Mouse (Mus musculus): ENCODE data around the gene Chrdl2. TPM values are rescaled to one million over a fixed set of nuclear protein-coding genes. Genes with fewer than 3 reads are reported as not detected.
"Not testable (repeated sequence)": the region's sequence is repeated elsewhere in the genome, so short reads cannot be mapped to it uniquely, and the experiment has no call there.

The Chrdl2 gene
- 1.1 and 2.2 TPM in 2 replicates for polyA plus RNA-seq (2015; fragmentation: Nextera tagmentation; extraction: Ambion mirVana)

- peaks cover 9% of the 10 kb centered on the region for H3K4me1 ChIP-seq
- H3K27ac ChIP-seq, result no peak within 1 kb of the TSS
- ATAC-seq (ENCODE audit: insufficient number of reproducible peaks, insufficient read depth, low FRiP score, low TSS enrichment, low read depth), result 0 out of 2 replicates have a peak, but pooled peaks have one; percentile 71
- H3K9ac ChIP-seq, result peak within 1 kb of the TSS; percentile 62
- H3K9me3 ChIP-seq, result no peaks in the 10 kb centered on the region
- under 1% methylated on average over 37 of the region's 44 CpGs for WGBS
- peak within 1 kb of the TSS; percentile 89 for H3K4me2 ChIP-seq
- peak within 1 kb of the TSS; percentile 50 for H3K4me3 ChIP-seq
- H3K36me3 ChIP-seq, result no peaks in the 10 kb centered on the region
- peaks cover 71% of the 10 kb centered on the region for H3K27me3 ChIP-seq
Measured at GRCm38 (mm10) chr7:100005790-100006189, at the start of gene Chrdl2. Chrdl2 (plus strand) TSS chr7:100006172.

- no peak overlapping the region for H3K4me3 ChIP-seq
- ATAC-seq (ENCODE audit: insufficient number of reproducible peaks, insufficient read depth, low FRiP score, low TSS enrichment, low read depth), result no peak
- H3K9ac ChIP-seq, result no peak overlapping the region
- no peaks in the 10 kb centered on the region for H3K4me1 ChIP-seq
- WGBS, result 92% methylated on average over 12 of the region's 12 CpGs
- H3K27ac ChIP-seq, result no peak overlapping the region
- no peaks in the 10 kb centered on the region for H3K27me3 ChIP-seq
- no peaks in the 10 kb centered on the region for H3K9me3 ChIP-seq
- no peak overlapping the region for H3K4me2 ChIP-seq
- H3K36me3 ChIP-seq, result peaks cover 9% of the 10 kb centered on the region; the same call in 1 of the 2 replicates
Measured at GRCm38 (mm10) chr7:99957226-99957965, 48.6 kb upstream of the Chrdl2 start.

- not testable (repeated sequence) for H3K36me3 ChIP-seq; H3K9me3 ChIP-seq; H3K27ac ChIP-seq; H3K27me3 ChIP-seq; H3K4me3 ChIP-seq; ATAC-seq (ENCODE audit: insufficient number of reproducible peaks, insufficient read depth, low FRiP score, low TSS enrichment, low read depth); H3K4me2 ChIP-seq; H3K9ac ChIP-seq
- peaks cover 19% of the 10 kb centered on the region for H3K4me1 ChIP-seq
- 77% methylated on average over 2 of the region's 2 CpGs for WGBS
Measured at GRCm38 (mm10) chr7:99960571-99960970, 45.4 kb upstream of the Chrdl2 start.

GRCm38 (mm10) chr7:99961518-99961917 lies 44.5 kb upstream of the Chrdl2 start:
- Histone ChIP-seq H3K4me1 (peaks cover 27% of the 10 kb centered on the region), H3K27ac (no peak overlapping the region), H3K36me3 (no peaks in the 10 kb centered on the region), H3K9me3 (no peaks in the 10 kb centered on the region), H3K4me3 (no peak overlapping the region), H3K4me2 (no peak overlapping the region), H3K27me3 (no peaks in the 10 kb centered on the region), H3K9ac (no peak overlapping the region)
- no peak for ATAC-seq (ENCODE audit: insufficient number of reproducible peaks, insufficient read depth, low FRiP score, low TSS enrichment, low read depth)
- WGBS, result 96% methylated on average over 2 of the region's 2 CpGs

- Histone ChIP-seq H3K4me2 (no peak overlapping the region), H3K27me3 (no peaks in the 10 kb centered on the region), H3K9me3 (no peaks in the 10 kb centered on the region), H3K9ac (no peak overlapping the region), H3K4me1 (peaks cover 39% of the 10 kb centered on the region), H3K27ac (no peak overlapping the region), H3K36me3 (no peaks in the 10 kb centered on the region), H3K4me3 (no peak overlapping the region)
- no peak for ATAC-seq (ENCODE audit: insufficient number of reproducible peaks, insufficient read depth, low FRiP score, low TSS enrichment, low read depth)
- WGBS, result 74% methylated on average over 8 of the region's 8 CpGs
Measured at GRCm38 (mm10) chr7:99962536-99963236, 43.3 kb upstream of the Chrdl2 start.

GRCm38 (mm10) chr7:99963237-99963860 lies 42.6 kb upstream of the Chrdl2 start:
- H3K4me3 ChIP-seq, result no peak overlapping the region
- H3K27ac ChIP-seq, result no peak overlapping the region
- no peaks in the 10 kb centered on the region for H3K36me3 ChIP-seq
- no peaks in the 10 kb centered on the region for H3K27me3 ChIP-seq
- WGBS, result 74% methylated on average over 3 of the region's 3 CpGs
- peaks cover 43% of the 10 kb centered on the region for H3K4me1 ChIP-seq
- no peaks in the 10 kb centered on the region for H3K9me3 ChIP-seq
- H3K4me2 ChIP-seq, result no peak overlapping the region
- no peak overlapping the region for H3K9ac ChIP-seq
- no peak for ATAC-seq (ENCODE audit: insufficient number of reproducible peaks, insufficient read depth, low FRiP score, low TSS enrichment, low read depth)

GRCm38 (mm10) chr7:99965020-99965841 lies 40.7 kb upstream of the Chrdl2 start:
- 21% methylated on average over 9 of the region's 9 CpGs for WGBS
- no peaks in the 10 kb centered on the region for H3K9me3 ChIP-seq
- ATAC-seq (ENCODE audit: insufficient number of reproducible peaks, insufficient read depth, low FRiP score, low TSS enrichment, low read depth), result no peak
- peak overlapping the region; percentile 49; the same call in 1 of the 2 replicates for H3K9ac ChIP-seq
- peak overlapping the region; percentile 81 for H3K27ac ChIP-seq
- peaks cover 51% of the 10 kb centered on the region for H3K4me1 ChIP-seq
- H3K36me3 ChIP-seq, result no peaks in the 10 kb centered on the region
- no peak overlapping the region for H3K4me3 ChIP-seq
- H3K4me2 ChIP-seq, result peak overlapping the region; percentile 39
- H3K27me3 ChIP-seq, result no peaks in the 10 kb centered on the region

- WGBS, result 45% methylated on average over 9 of the region's 9 CpGs
- peak overlapping the region; percentile 9 for H3K4me2 ChIP-seq
- no peak overlapping the region for H3K4me3 ChIP-seq
- peak overlapping the region; percentile 44; the same call in 1 of the 2 replicates for H3K9ac ChIP-seq
- peak overlapping the region; percentile 81 for H3K27ac ChIP-seq
- peaks cover 54% of the 10 kb centered on the region for H3K4me1 ChIP-seq
- no peaks in the 10 kb centered on the region for H3K27me3 ChIP-seq
- no peaks in the 10 kb centered on the region for H3K36me3 ChIP-seq
- H3K9me3 ChIP-seq, result no peaks in the 10 kb centered on the region
- ATAC-seq (ENCODE audit: insufficient number of reproducible peaks, insufficient read depth, low FRiP score, low TSS enrichment, low read depth), result no peak
Measured at GRCm38 (mm10) chr7:99966011-99966721, 39.8 kb upstream of the Chrdl2 start.

- H3K4me1 ChIP-seq, result peaks cover 52% of the 10 kb centered on the region
- H3K4me3 ChIP-seq, result no peak overlapping the region
- 90% methylated on average over 4 of the region's 4 CpGs for WGBS
- no peak overlapping the region for H3K4me2 ChIP-seq
- no peaks in the 10 kb centered on the region for H3K9me3 ChIP-seq
- no peak for ATAC-seq (ENCODE audit: insufficient number of reproducible peaks, insufficient read depth, low FRiP score, low TSS enrichment, low read depth)
- H3K9ac ChIP-seq, result no peak overlapping the region
- H3K27me3 ChIP-seq, result no peaks in the 10 kb centered on the region
- no peaks in the 10 kb centered on the region for H3K36me3 ChIP-seq
- H3K27ac ChIP-seq, result no peak overlapping the region
Measured at GRCm38 (mm10) chr7:99969151-99969550, 36.8 kb upstream of the Chrdl2 start.

- no peaks in the 10 kb centered on the region for H3K36me3 ChIP-seq
- no peak overlapping the region for H3K9ac ChIP-seq
- no peak overlapping the region for H3K4me2 ChIP-seq
- no peak for ATAC-seq (ENCODE audit: insufficient number of reproducible peaks, insufficient read depth, low FRiP score, low TSS enrichment, low read depth)
- no peaks in the 10 kb centered on the region for H3K27me3 ChIP-seq
- peaks cover 39% of the 10 kb centered on the region for H3K4me1 ChIP-seq
- H3K4me3 ChIP-seq, result no peak overlapping the region
- no peaks in the 10 kb centered on the region for H3K9me3 ChIP-seq
- no peak overlapping the region for H3K27ac ChIP-seq
- 85% methylated on average over 2 of the region's 2 CpGs for WGBS
Measured at GRCm38 (mm10) chr7:99971926-99972325, 34.0 kb upstream of the Chrdl2 start.
